Mouse (Mus musculus) G1E (cell line): ENCODE data around the gene Lsm6.

Experiments used
- GATA1 ChIP-seq: IDR thresholded peaks from 2 replicates; pipeline ENCODE4 v1.6.1; 2012; ENCODE audit warnings: borderline replicate concordance, low read length, inconsistent platforms, mixed read lengths
- TAL1 ChIP-seq: conservative IDR thresholded peaks from 2 replicates; pipeline ENCODE4 v1.6.1; 2012; ENCODE audit warnings: low read depth, low read length, inconsistent platforms, mixed read lengths

DNA sequence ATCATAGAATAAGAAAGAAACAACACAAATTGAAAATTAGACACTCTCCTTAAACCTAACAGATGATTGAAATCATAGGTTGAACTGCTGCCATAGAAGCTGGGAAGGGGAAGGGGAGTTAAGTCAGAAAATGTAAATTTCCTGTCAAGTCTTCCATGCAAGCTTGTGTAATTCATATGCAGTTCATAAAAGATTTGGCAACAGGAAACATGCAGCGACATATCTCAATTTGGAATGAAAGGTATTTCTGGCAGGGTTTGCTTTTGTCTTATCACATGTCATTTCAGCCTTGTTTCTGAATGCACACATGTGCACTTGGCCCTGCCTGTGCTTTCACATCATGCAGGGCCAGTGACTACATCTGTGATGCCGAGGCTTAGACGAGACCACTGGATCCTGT is 26.3 kb upstream of the Lsm6 start:
- TF ChIP-seq TAL1: no peak
- no peak for TF ChIP-seq GATA1
